Mouse (Mus musculus) liver, embryonic 15.5 days (tissue): ENCODE results near the gene Cdr1. TPM values are rescaled to one million over a fixed set of nuclear protein-coding genes. Genes with fewer than 3 reads are reported as not detected.

ENCODE experiments used
- ATAC-seq: fragments of 200-750 bp; cut with Nextera tagmentation; 2 replicates; pipeline ENCODE4 v1.8.0; 2017; ENCODE audit warnings: moderate number of reproducible peaks, mild to moderate bottlenecking, moderate library complexity; ENCODE audit not compliant: insufficient read depth
- H3K27ac ChIP-seq: fragments of 300-500 bp; sonication (generic); replicated peaks from 2 replicates; pipeline ENCODE4 v1.5.1; 2015; ENCODE audit warnings: mild to moderate bottlenecking, inconsistent platforms
- H3K27me3 ChIP-seq: fragments of 300-500 bp; sonication (generic); 2 replicates; pipeline ENCODE4 v1.6.1; 2015; ENCODE audit warnings: mild to moderate bottlenecking, inconsistent platforms
- H3K36me3 ChIP-seq: fragments of 300-500 bp; sonication (generic); replicated peaks from 2 replicates; pipeline ENCODE4 v1.6.1; 2015; ENCODE audit warnings: moderate library complexity, mild to moderate bottlenecking, inconsistent platforms
- H3K4me1 ChIP-seq: fragments of 300-500 bp; sonication (generic); replicated peaks from 2 replicates; pipeline ENCODE4 v1.6.1; 2015; ENCODE audit warnings: inconsistent platforms
- H3K4me2 ChIP-seq: fragments of 300-500 bp; sonication (generic); 2 replicates; pipeline ENCODE4 v1.6.1; 2015; ENCODE audit warnings: moderate library complexity, mild to moderate bottlenecking, inconsistent platforms
- H3K4me3 ChIP-seq: fragments of 300-500 bp; sonication (generic); replicated peaks from 2 replicates; pipeline ENCODE4 v1.5.1; 2015; ENCODE audit warnings: mild to moderate bottlenecking, inconsistent platforms
- H3K9ac ChIP-seq: fragments of 300-500 bp; sonication (generic); 2 replicates; pipeline ENCODE4 v1.6.1; 2015; ENCODE audit warnings: moderate library complexity, mild to moderate bottlenecking, inconsistent platforms
- H3K9me3 ChIP-seq: fragments of 300-500 bp; sonication (generic); replicated peaks from 2 replicates; pipeline ENCODE4 v1.6.1; 2016; ENCODE audit warnings: inconsistent platforms
- WGBS: fragments of 180-500 bp; shearing (Covaris S2); methylation state at CpG from one replicate; pipeline ENCODE4 v1.1.7; 2015; ENCODE audit warnings: mixed read lengths; ENCODE audit not compliant: insufficient replicate concordance; 5-methylcytosine and 5-hydroxymethylcytosine counted together
- microRNA-seq: library from miRNA; unstranded; fragments of <30 nt; microRNA quantifications from one replicate; pipeline ENCODE4, GENCODE M21; 2016
- polyA plus RNA-seq: library from polyadenylated mRNA; unstranded; fragments of >200 nt; fragmentation: Nextera tagmentation; extraction: Ambion mirVana; gene quantifications from 2 replicates; pipeline ENCODE4 v1.2.1, GENCODE M21; 2015

Gene Cdr1
- polyA plus RNA-seq = not detected in 2 replicates

DNA sequence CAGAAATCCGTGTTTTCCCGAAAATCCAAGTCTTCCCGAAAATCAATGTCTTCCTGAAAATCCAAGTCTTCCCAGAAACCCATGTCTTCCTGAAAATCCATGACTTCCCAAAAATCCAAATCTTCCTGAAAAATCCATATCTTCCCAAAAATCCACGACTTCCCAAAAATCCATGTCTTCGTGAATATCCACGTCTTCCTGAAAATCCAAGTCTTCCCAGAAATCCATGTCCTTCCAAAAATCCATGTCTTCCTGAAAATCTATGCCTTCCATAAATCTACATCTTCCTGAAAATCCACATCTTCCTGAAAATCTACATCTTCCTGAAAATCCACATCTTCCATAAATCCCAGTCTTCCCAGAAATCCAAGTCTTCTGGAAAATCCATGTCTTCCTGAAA is at the start of gene Cdr1:
Cdr1 (minus strand) TSS at position 101 of the 400 bp plus-strand sequence.
- no peaks in the 10 kb centered on the region for H3K36me3 ChIP-seq
- no peaks in the 10 kb centered on the region for H3K4me1 ChIP-seq
- no peak for ATAC-seq
- 68% methylated on average over 6 of the region's 6 CpGs for WGBS
- H3K9ac ChIP-seq = no peak within 1 kb of the TSS
- peaks cover 10% of the 10 kb centered on the region; the same call in 1 of the 2 replicates for H3K9me3 ChIP-seq
- H3K27me3 ChIP-seq = no peaks in the 10 kb centered on the region
- H3K4me3 ChIP-seq = no peak within 1 kb of the TSS
- H3K4me2 ChIP-seq = no peak within 1 kb of the TSS
- H3K27ac ChIP-seq = no peak within 1 kb of the TSS

DNA sequence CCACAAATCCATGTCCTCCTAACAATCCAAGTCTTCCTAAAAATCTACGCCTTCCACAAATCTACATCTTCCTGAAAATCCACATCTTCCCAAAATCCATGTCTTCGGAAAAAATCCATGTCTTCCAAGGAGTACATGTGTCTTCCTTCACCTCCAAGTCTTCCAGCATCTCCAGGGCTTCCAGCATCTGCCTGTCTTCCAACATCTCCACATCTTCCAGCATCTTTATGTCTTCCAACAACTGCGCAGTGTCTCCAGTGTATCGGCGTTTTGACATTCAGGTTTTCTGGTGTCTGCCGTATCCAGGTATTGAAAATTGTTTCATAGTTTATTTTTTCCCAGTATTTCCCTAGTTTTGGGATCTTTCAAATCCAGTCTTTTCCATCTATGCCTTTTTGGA is 511 bp upstream of the Cdr1 start:
- H3K9ac ChIP-seq = no peak overlapping the region
- WGBS = 87% methylated on average over 6 of the region's 6 CpGs
- no peak overlapping the region for H3K4me3 ChIP-seq
- no peaks in the 10 kb centered on the region for H3K4me1 ChIP-seq
- H3K27me3 ChIP-seq = no peaks in the 10 kb centered on the region
- H3K4me2 ChIP-seq = no peak overlapping the region
- H3K27ac ChIP-seq = no peak overlapping the region
- no peaks in the 10 kb centered on the region for H3K36me3 ChIP-seq
- peaks cover 10% of the 10 kb centered on the region; the same call in 1 of the 2 replicates for H3K9me3 ChIP-seq
- ATAC-seq = no peak

DNA sequence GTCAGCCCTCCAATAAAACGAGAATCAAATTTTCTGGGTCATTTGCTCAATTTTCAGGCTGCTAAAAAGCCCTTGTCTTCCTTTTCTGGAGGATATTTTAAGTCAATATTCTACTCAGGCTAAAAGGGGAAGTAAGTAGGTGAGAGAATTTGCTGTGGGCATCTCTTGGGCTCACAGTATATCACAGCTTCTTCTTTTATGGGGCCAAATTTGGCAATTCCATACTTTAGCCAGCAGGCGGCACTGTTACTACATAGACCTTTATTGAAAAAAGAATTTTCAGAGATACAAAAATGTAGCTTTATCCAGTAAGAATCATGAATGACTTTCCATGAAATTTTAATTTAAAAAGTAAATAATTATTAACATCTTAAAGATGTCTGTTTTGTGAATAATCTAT is 18.8 kb downstream of the Cdr1 start:
- ATAC-seq = no peak
- no peak overlapping the region for H3K9ac ChIP-seq
- no peaks in the 10 kb centered on the region for H3K27me3 ChIP-seq
- no peaks in the 10 kb centered on the region for H3K36me3 ChIP-seq
- 35% methylated on average over 2 of the region's 2 CpGs for WGBS
- H3K4me2 ChIP-seq = no peak overlapping the region
- H3K9me3 ChIP-seq = no peaks in the 10 kb centered on the region
- H3K27ac ChIP-seq = no peak overlapping the region
- H3K4me3 ChIP-seq = no peak overlapping the region
- H3K4me1 ChIP-seq = no peaks in the 10 kb centered on the region

DNA sequence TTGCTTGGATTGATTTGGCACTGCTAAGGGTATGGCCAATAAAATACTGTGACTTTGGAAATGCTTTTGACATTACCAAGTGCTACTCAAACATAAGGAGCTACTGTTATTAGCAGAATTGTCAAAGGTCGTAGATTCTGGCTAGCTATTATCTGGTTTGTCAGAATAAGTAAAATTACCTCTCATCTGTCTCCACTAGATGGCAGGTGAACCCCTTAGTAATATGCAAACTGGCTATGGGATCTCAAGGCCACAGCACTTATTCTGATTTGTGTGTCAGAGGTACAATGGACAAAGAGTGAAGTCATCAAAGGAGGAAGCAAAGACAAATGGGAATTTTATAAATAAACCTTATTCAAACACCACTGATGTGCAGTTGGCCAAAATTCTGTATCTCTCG is 24.1 kb downstream of the Cdr1 start:
- H3K27me3 ChIP-seq = no peaks in the 10 kb centered on the region
- H3K36me3 ChIP-seq = no peaks in the 10 kb centered on the region
- H3K27ac ChIP-seq = no peak overlapping the region
- H3K4me2 ChIP-seq = no peak overlapping the region
- H3K9me3 ChIP-seq = no peaks in the 10 kb centered on the region
- no peak overlapping the region for H3K4me3 ChIP-seq
- no peak for ATAC-seq
- H3K4me1 ChIP-seq = no peaks in the 10 kb centered on the region
- 36% methylated on average over 2 of the region's 2 CpGs for WGBS
- H3K9ac ChIP-seq = no peak overlapping the region

DNA sequence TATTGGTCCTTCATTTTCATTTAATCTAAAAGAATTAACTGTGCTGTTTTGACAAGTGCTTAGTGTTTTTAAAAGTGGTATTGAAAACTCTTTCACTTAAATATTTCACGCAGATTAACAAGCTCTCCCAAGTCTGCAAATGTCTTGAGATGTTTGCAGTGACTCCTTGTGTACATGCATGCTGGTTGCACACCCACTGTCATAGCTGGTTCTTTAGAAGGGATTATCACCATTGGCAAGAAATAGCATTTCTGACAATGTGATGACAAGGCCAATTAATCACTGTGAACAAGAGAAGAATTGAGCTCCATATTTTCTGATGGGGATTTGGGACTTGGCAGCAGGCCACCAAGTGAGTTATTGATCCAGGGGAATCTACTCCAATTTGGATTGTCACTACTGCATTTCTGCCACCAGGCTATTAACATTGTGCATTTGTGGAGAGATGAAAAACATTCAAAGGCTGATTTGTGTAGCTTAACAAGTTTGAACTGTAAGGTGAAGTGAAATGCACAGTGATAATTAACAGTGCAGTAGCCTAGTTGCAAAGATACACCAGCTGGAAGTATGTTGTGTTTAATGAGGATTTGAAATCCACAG is 30.6 kb downstream of the Cdr1 start:
- Histone ChIP-seq H3K4me3 (no peak overlapping the region), H3K36me3 (no peaks in the 10 kb centered on the region), H3K27ac (no peak overlapping the region), H3K4me1 (no peaks in the 10 kb centered on the region), H3K4me2 (no peak overlapping the region), H3K9me3 (no peaks in the 10 kb centered on the region), H3K27me3 (no peaks in the 10 kb centered on the region), H3K9ac (no peak overlapping the region)
- ATAC-seq = no peak
- 63% methylated on average over 1 of the region's 1 CpGs for WGBS

DNA sequence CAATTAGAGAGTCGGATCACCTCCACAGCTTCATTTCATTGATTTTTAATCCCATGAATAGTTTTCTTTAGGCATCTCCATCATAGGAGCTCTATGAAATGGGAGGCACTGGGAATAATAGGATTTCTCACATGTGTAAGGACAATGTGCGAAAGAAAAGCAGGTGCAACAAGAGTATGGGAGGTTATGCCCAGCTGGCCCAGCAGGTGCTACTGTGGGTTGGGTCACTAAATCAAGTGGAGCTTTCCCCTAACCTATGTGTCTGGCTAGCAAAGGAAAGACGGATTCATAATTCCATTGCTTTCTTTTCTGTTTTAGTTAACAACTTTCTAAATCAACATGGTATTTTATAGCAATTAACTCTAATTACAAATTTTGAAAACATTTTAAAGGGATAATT is 31.1 kb downstream of the Cdr1 start:
- H3K4me2 ChIP-seq = no peak overlapping the region
- no peak overlapping the region for H3K4me3 ChIP-seq
- no peaks in the 10 kb centered on the region for H3K27me3 ChIP-seq
- H3K9me3 ChIP-seq = no peaks in the 10 kb centered on the region
- H3K36me3 ChIP-seq = no peaks in the 10 kb centered on the region
- H3K27ac ChIP-seq = no peak overlapping the region
- H3K4me1 ChIP-seq = no peaks in the 10 kb centered on the region
- no peak overlapping the region for H3K9ac ChIP-seq
- ATAC-seq = no peak
- WGBS = 55% methylated on average over 3 of the region's 3 CpGs

DNA sequence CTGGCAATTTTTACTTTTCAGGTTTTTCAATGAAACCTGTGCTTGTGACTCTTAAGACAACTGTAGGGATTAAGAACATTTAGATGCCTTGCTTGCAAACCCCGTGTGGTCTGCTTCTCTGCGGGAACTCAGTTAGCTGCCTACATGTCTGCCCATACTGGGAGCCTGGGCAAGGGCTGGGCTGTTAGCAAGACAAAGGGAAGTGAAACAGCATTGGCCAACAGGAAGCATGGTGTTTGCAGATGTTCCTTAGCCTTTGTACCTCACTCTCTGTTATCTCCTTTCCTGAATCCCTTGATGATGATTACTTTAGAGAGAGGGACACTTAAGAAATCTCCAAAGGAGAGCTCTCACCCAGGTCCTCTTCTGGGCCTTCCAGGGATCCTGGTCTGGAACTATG is 38.8 kb downstream of the Cdr1 start:
- no peaks in the 10 kb centered on the region for H3K4me1 ChIP-seq
- no peak overlapping the region for H3K4me2 ChIP-seq
- no peak overlapping the region for H3K27ac ChIP-seq
- no peak overlapping the region for H3K9ac ChIP-seq
- H3K36me3 ChIP-seq = no peaks in the 10 kb centered on the region
- no peaks in the 10 kb centered on the region for H3K27me3 ChIP-seq
- 7% methylated on average over 2 of the region's 2 CpGs for WGBS
- no peak for ATAC-seq
- H3K4me3 ChIP-seq = no peak overlapping the region
- no peaks in the 10 kb centered on the region for H3K9me3 ChIP-seq

DNA sequence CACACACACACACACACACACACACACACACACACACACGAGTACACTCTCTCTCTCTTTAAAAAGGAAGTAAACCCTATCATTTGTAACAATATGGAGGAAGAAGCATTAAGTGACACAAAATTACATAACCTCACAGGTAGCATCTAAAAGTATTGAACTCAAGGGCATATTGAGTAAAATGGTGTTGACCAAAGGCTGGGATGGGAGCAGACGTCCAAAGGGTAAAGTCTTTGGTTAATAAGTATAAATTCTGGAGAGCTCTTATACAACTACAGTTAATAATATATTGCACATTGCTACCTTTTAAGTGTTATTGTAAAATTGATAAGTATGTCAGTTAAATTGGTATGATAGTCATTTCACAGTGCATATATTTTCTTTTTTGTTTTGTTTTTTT is 39.9 kb downstream of the Cdr1 start:
- no peaks in the 10 kb centered on the region for H3K27me3 ChIP-seq
- H3K36me3 ChIP-seq = no peaks in the 10 kb centered on the region
- H3K4me1 ChIP-seq = no peaks in the 10 kb centered on the region
- no peak overlapping the region for H3K9ac ChIP-seq
- 48% methylated on average over 2 of the region's 2 CpGs for WGBS
- no peak overlapping the region for H3K27ac ChIP-seq
- no peaks in the 10 kb centered on the region for H3K9me3 ChIP-seq
- no peak for ATAC-seq
- no peak overlapping the region for H3K4me3 ChIP-seq
- H3K4me2 ChIP-seq = no peak overlapping the region

DNA sequence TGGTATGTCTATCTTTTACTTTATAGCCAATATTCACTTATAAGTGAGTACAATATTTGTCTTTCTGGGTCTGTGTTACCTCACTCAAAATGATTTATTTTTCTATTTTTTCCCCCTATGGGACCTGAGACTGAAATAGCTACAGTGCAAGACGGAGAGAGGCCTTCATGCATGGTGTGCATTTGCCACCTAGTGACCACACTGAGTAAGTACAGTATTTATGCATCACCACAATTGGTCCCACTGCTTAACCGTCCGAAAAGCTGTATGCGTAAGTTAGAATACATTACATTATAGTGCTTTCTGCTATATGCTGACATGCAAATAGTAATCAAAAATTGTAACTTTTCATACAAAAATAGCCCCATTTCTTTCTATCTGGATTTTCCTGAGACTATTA is 50.8 kb downstream of the Cdr1 start:
- no peak overlapping the region for H3K4me3 ChIP-seq
- H3K27me3 ChIP-seq = no peaks in the 10 kb centered on the region
- no peak overlapping the region for H3K27ac ChIP-seq
- no peak for ATAC-seq
- H3K4me2 ChIP-seq = no peak overlapping the region
- no peaks in the 10 kb centered on the region for H3K36me3 ChIP-seq
- 61% methylated on average over 4 of the region's 4 CpGs for WGBS
- H3K9me3 ChIP-seq = no peaks in the 10 kb centered on the region
- no peak overlapping the region for H3K9ac ChIP-seq
- no peaks in the 10 kb centered on the region for H3K4me1 ChIP-seq

Small RNA genes within 50 kb of the gene (microRNA-seq; reads per million reads assigned to microRNA genes)
- gene Gm24396 = not detected
